Mouse (Mus musculus): ENCODE measurements at regions not wholly inside any gene's neighbourhood (a gene's known extent, or its start where the extent isn't known, plus 50 kb on each side); places are given as distances from the start of the nearest gene placed in this dataset.

GRCm38 (mm10) chr19:59837138-59837537 is 106.3 kb downstream of the Rab11fip2 start:
- TF ChIP-seq CTCF (IDR thresholded peaks at IDR 0.05; ENCODE audit: low read depth) = no peak
- no peak for TF ChIP-seq EP300 (IDR thresholded peaks at IDR 0.05; ENCODE audit: low read depth)
